Mouse (Mus musculus) layer of hippocampus, adult 9-10 months (tissue): ENCODE measurements around the gene Slc4a1.

ENCODE experiments used
- DNase-seq: peaks from one replicate; pipeline ENCODE4 v3.0.0; 2022; ENCODE audit warnings: low spot score

Slc4a1 gene

DNA sequence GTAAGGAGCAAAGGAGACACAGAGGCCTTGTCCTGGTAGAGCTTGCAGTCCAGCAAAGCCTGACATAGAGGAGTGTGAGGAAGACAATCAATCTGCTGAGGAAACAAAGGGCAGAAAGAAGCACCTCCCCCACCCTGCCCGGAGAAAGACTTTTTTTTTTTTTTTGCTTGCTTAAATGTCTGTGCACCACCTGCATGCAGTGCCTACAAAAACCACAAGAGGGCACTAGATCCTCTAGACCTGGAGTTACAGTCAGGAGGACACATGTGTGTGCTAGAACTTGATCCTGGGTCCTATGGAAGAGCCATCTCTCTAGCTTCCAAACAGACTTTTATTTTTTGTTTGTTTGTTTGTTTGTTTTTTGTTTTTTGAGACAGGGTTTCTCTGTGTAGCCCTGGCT lies 66.2 kb downstream of the Slc4a1 start:
- no peak for DNase-seq
